Mouse (Mus musculus) heart, postnatal 4 days (tissue): ENCODE results near the gene Smim24. TPM values are rescaled to one million over a fixed set of nuclear protein-coding genes. Genes with fewer than 3 reads are reported as not detected.

Experiments used
- DNase-seq: peaks from one replicate; pipeline ENCODE4 v3.0.0; 2021
- total RNA-seq, 2 experiments: library from RNA; stranded (reverse); gene quantifications; 2 replicates each; pipeline ENCODE4 v1.2.3; 2021

Gene Smim24
- total RNA-seq, 2 experiments from 2014 or later, result 1.9 to 2.4 TPM

GRCm38 (mm10) chr10:81365672-81366476 is 27.0 kb upstream of the Smim24 start, which contains the start of gene 4930404N11Rik:
4930404N11Rik (minus strand) TSS chr10:81365816.
- DNase-seq, result no peak

- DNase-seq, result no peak
These were observed 26.2 kb upstream of the Smim24 start for GRCm38 (mm10) chr10:81366477-81367206.

GRCm38 (mm10) chr10:81367207-81367495 is 25.7 kb upstream of the Smim24 start:
- DNase-seq, result no peak

GRCm38 (mm10) chr10:81375322-81375721 is 17.5 kb upstream of the Smim24 start:
- DNase-seq, result no peak

GRCm38 (mm10) chr10:81376561-81377361 is 16.1 kb upstream of the Smim24 start:
- no peak for DNase-seq

- DNase-seq, result no peak
These were observed 15.5 kb upstream of the Smim24 start for GRCm38 (mm10) chr10:81377362-81377664.

GRCm38 (mm10) chr10:81377793-81378552 is 14.9 kb upstream of the Smim24 start, which contains the start of gene Fzr1:
Fzr1 (minus strand) TSS chr10:81378516.
- DNase-seq, result no peak

- peak; percentile 100 for DNase-seq
These were observed 14.2 kb upstream of the Smim24 start for GRCm38 (mm10) chr10:81378553-81379182.

- no peak for DNase-seq
These were observed 13.7 kb upstream of the Smim24 start for GRCm38 (mm10) chr10:81379183-81379553.

- no peak for DNase-seq
These were observed 13.0 kb upstream of the Smim24 start for GRCm38 (mm10) chr10:81379809-81380378.

GRCm38 (mm10) chr10:81382039-81382438 is 10.8 kb upstream of the Smim24 start:
- peak; percentile 57 for DNase-seq

GRCm38 (mm10) chr10:81383802-81384604 is 8.8 kb upstream of the Smim24 start, which contains the start of the genes Dohh and Gm48551:
Dohh (plus strand) TSS chr10:81384428.
Gm48551 (plus strand) TSS chr10:81384466.
- DNase-seq, result peak; percentile 100

- no peak for DNase-seq
These were observed 8.3 kb upstream of the Smim24 start for GRCm38 (mm10) chr10:81384605-81384982.

- DNase-seq, result no peak
These were observed 7.1 kb upstream of the Smim24 start for GRCm38 (mm10) chr10:81385603-81386306.

GRCm38 (mm10) chr10:81387716-81388115 is 5.1 kb upstream of the Smim24 start:
- DNase-seq, result no peak

GRCm38 (mm10) chr10:81388505-81389055 is 4.3 kb upstream of the Smim24 start, which contains the start of gene Gm48552:
Gm48552 (plus strand) TSS chr10:81389005.
- no peak for DNase-seq

- DNase-seq, result no peak
These were observed 3.5 kb upstream of the Smim24 start for GRCm38 (mm10) chr10:81389373-81389772.

GRCm38 (mm10) chr10:81389801-81390677 is 2.8 kb upstream of the Smim24 start:
- DNase-seq, result peak; percentile 87

- DNase-seq, result no peak
These were observed 2.2 kb upstream of the Smim24 start for GRCm38 (mm10) chr10:81390678-81390965.
